ENCODE assay signal across 9 mouse cellular contexts in genomic region chr1:120342371-120342821, GRCm38 (mm10). TPM values are rescaled to one million over a fixed set of nuclear protein-coding genes. Genes with fewer than 3 reads are reported as not detected.
DNase-seq lines count a peak whose midpoint lies in the region; ATAC-seq and TF ChIP-seq lines count a peak whose summit lies in the region.
"Had no signal": no experiment of that assay in that cellular context is flagged by ENCODE, and none has a peak within 500 bp of the region (broad histone marks: within the 10 kb centered on the region; RNA-seq: fewer than 3 reads in every experiment).

No protein-coding gene starts in this region.

- no peak for ATAC-seq in cerebellum, adult (ENCODE audit: insufficient number of reproducible peaks, low FRiP score, low TSS enrichment)
- ATAC-seq in embryonic facial prominence, embryonic 13.5 days (ENCODE audit: insufficient number of reproducible peaks, insufficient read depth, low FRiP score, low TSS enrichment, low read depth), result no peak
- ATAC-seq in liver, embryonic 12.5 days, result no peak
- peak; percentile 29; the same call in 1 of the 2 replicates for ATAC-seq in neural tube, embryonic 14.5 days (ENCODE audit: low read depth)

- H3K36me3 ChIP-seq in ES-Bruce4 (ENCODE audit: control insufficient read depth, insufficient read depth, low read length, poor library complexity, severe bottlenecking), result no peaks in the 10 kb centered on the region
- H3K36me3 ChIP-seq in embryonic facial prominence, embryonic 13.5 days, result no peaks in the 10 kb centered on the region
- H3K36me3 ChIP-seq in hindbrain, embryonic 10.5 days, result no peaks in the 10 kb centered on the region
- H3K36me3 ChIP-seq in liver, embryonic 12.5 days, result no peaks in the 10 kb centered on the region
- H3K36me3 ChIP-seq in neural tube, embryonic 14.5 days (ENCODE audit: control insufficient read depth, insufficient read depth, low read length), result no peaks in the 10 kb centered on the region

- H3K4me1 ChIP-seq in ES-Bruce4 (ENCODE audit: control insufficient read depth, insufficient read depth, low read length), result no peaks in the 10 kb centered on the region
- H3K4me1 ChIP-seq in embryonic facial prominence, embryonic 13.5 days, result peaks cover 27% of the 10 kb centered on the region
- peaks cover 29% of the 10 kb centered on the region for H3K4me1 ChIP-seq in hindbrain, embryonic 10.5 days (replicated peaks)
- H3K4me1 ChIP-seq in liver, embryonic 12.5 days, result no peaks in the 10 kb centered on the region; the same call in 1 of the 2 replicates
- H3K4me1 ChIP-seq in neural tube, embryonic 14.5 days (ENCODE audit: control insufficient read depth, insufficient read depth, low read length), result peaks cover 16% of the 10 kb centered on the region; the same call in 1 of the 2 replicates

- under 1% methylated on average over 34 of the region's 34 CpGs for WGBS in embryonic facial prominence, embryonic 13.5 days
- WGBS in hindbrain, embryonic 10.5 days, result under 1% methylated on average over 34 of the region's 34 CpGs
- WGBS in liver, embryonic 12.5 days (ENCODE audit: insufficient replicate concordance), result 2% methylated on average over 34 of the region's 34 CpGs
- WGBS in neural tube, embryonic 14.5 days, result under 1% methylated on average over 34 of the region's 34 CpGs

- peak overlapping the region; percentile 54 for H3K4me3 ChIP-seq in ES-Bruce4 (ENCODE audit: low read depth, low read length)
- H3K4me3 ChIP-seq in embryonic facial prominence, embryonic 13.5 days, result peak overlapping the region; percentile 22
- H3K4me3 ChIP-seq in hindbrain, embryonic 10.5 days, result peak overlapping the region; percentile 51
- 0 out of 2 replicates have a peak overlapping the region, but pooled peaks have one; percentile 1 for H3K4me3 ChIP-seq in liver, embryonic 12.5 days
- H3K4me3 ChIP-seq in neural tube, embryonic 14.5 days (ENCODE audit: low read depth, low read length), result peak overlapping the region; percentile 3; the same call in 1 of the 2 replicates
- H3K4me3 ChIP-seq: myocyte had no signal

- H3K9me3 ChIP-seq in ES-Bruce4 (replicated peaks; ENCODE audit: control insufficient read depth, insufficient read depth, low read length, poor library complexity, severe bottlenecking), result no peaks in the 10 kb centered on the region
- no peaks in the 10 kb centered on the region for H3K9me3 ChIP-seq in embryonic facial prominence, embryonic 13.5 days
- H3K9me3 ChIP-seq in hindbrain, embryonic 10.5 days, result no peaks in the 10 kb centered on the region
- no peaks in the 10 kb centered on the region for H3K9me3 ChIP-seq in liver, embryonic 12.5 days (replicated peaks)
- no peaks in the 10 kb centered on the region for H3K9me3 ChIP-seq in neural tube, embryonic 14.5 days (ENCODE audit: control insufficient read depth, low read length)

- H3K27ac ChIP-seq in ES-Bruce4 (ENCODE audit: insufficient read depth, low read length), result no peak overlapping the region
- H3K27ac ChIP-seq in embryonic facial prominence, embryonic 13.5 days, result no peak overlapping the region
- H3K27ac ChIP-seq in hindbrain, embryonic 10.5 days, result peak overlapping the region; percentile 69
- H3K27ac ChIP-seq in liver, embryonic 12.5 days, result no peak overlapping the region
- no peak overlapping the region for H3K27ac ChIP-seq in neural tube, embryonic 14.5 days (ENCODE audit: low read depth, low read length)

- TF ChIP-seq EP300 in ES-Bruce4 (IDR thresholded peaks at IDR 0.05; ENCODE audit: insufficient read depth, low read depth, low read length), result no peak

- TF ChIP-seq CTCF in ES-Bruce4 (IDR thresholded peaks at IDR 0.05; ENCODE audit: low read depth, low read length), result no peak

- peak overlapping the region; percentile 61 for H3K4me2 ChIP-seq in embryonic facial prominence, embryonic 13.5 days
- peak overlapping the region; percentile 31 for H3K4me2 ChIP-seq in liver, embryonic 12.5 days
- H3K4me2 ChIP-seq in neural tube, embryonic 14.5 days (ENCODE audit: low read depth, low read length), result peak overlapping the region; percentile 32; the same call in 1 of the 2 replicates

- peak; percentile 81 for DNase-seq in cerebellum, postnatal 10 days
- DNase-seq in hindbrain, embryonic 10.5 days (ENCODE audit: low spot score), result peak; percentile 64
- no peak for DNase-seq in natural killer cell, adult 2 months (ENCODE audit: low spot score in 2 of 2)

- H3K27me3 ChIP-seq in ES-Bruce4 (ENCODE audit: control insufficient read depth, insufficient read depth, low read length, poor library complexity, severe bottlenecking), result peaks cover 23% of the 10 kb centered on the region
- peaks cover 92% of the 10 kb centered on the region for H3K27me3 ChIP-seq in embryonic facial prominence, embryonic 13.5 days
- H3K27me3 ChIP-seq in hindbrain, embryonic 10.5 days (ENCODE audit: insufficient read depth, poor library complexity, severe bottlenecking), result peaks cover 96% of the 10 kb centered on the region
- peaks cover 93% of the 10 kb centered on the region for H3K27me3 ChIP-seq in liver, embryonic 12.5 days (replicated peaks)
- H3K27me3 ChIP-seq in neural tube, embryonic 14.5 days (ENCODE audit: control insufficient read depth, insufficient read depth, low read length), result peaks cover 58% of the 10 kb centered on the region

- no peak for TF ChIP-seq POLR2A in ES-Bruce4 (IDR thresholded peaks at IDR 0.05; ENCODE audit: insufficient read depth, low read length)

- no peak overlapping the region for H3K9ac ChIP-seq in ES-Bruce4 (ENCODE audit: low read depth, poor library complexity, severe bottlenecking)
- H3K9ac ChIP-seq in embryonic facial prominence, embryonic 13.5 days, result no peak overlapping the region
- no peak overlapping the region for H3K9ac ChIP-seq in liver, embryonic 12.5 days
- no peak overlapping the region for H3K9ac ChIP-seq in neural tube, embryonic 14.5 days (replicated peaks; ENCODE audit: low read depth, low read length)

RNA-seq across cellular contexts. Expression of gene C1ql2, which starts 2.0 kb away (rescaled TPM):
- polyA plus RNA-seq in ES-Bruce4 (2011; ENCODE audit: insufficient read depth, insufficient read length, low read depth, missing spikeins), result 0.33 TPM in 1 of 2 replicates, not detected in the other
- polyA plus RNA-seq in embryonic facial prominence, embryonic 13.5 days (2015; fragmentation: Nextera tagmentation; extraction: Ambion mirVana), result 0.20 TPM in 1 of 2 replicates, not detected in the other
- polyA plus RNA-seq in hindbrain, embryonic 10.5 days (2016; fragmentation: Nextera tagmentation; extraction: Ambion mirVana), result 0.54 and 1.8 TPM in 2 replicates
- polyA plus RNA-seq in liver, embryonic 12.5 days (2016; fragmentation: Nextera tagmentation; extraction: Ambion mirVana), result not detected in 2 replicates
- 0.99 and 1.0 TPM in 2 replicates for polyA plus RNA-seq in neural tube, embryonic 14.5 days (2014; fragmentation: Nextera tagmentation; extraction: Ambion mirVana)
- polyA plus RNA-seq: myocyte had no signal

Comparison
In these comparisons a context has a peak if more than half of its experiments do, and no peak if none do; other contexts are left out.
1. DNase-seq: peak in cerebellum, postnatal 10 days (2 of 2) and hindbrain, embryonic 10.5 days (single experiment); none in natural killer cell, adult 2 months (0 of 2).
2. H3K4me3 ChIP-seq: peak in every context shown above with its lines; median percentile 54 in ES-Bruce4; 51 in hindbrain, embryonic 10.5 days; 22 in embryonic facial prominence, embryonic 13.5 days; 3 in neural tube, embryonic 14.5 days; 1 in liver, embryonic 12.5 days.
3. Peak in every context shown above with its lines, with median percentiles within 50 percentile points of each other: H3K4me2 ChIP-seq.